ENCODE assay signal across 22 mouse cellular contexts in the genomic region with DNA sequence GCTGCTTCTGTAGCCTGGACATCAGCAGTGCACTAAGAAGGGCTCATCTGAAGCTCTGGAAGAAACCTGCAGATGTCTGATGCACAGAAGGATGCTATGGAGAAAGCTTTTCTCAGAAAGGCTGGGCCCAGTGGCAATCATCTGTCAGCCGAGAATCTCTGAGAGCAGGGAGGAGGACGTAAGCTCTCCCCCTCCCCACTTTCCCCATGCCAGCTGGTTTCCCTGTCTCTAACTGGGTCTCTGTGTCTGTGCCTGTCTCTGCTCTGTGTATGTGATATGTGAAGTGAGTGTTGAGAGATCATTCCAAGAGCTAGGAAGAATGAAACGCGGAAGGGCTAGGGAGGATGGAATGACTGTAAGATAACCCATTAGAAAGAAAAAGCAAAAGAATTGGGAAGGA.
A peak's percentile ranks its signal among the peaks of the same experiment; 100 is the strongest.
DNase-seq lines count a peak whose midpoint lies in the region; ATAC-seq lines count a peak whose summit lies in the region.
"Had no signal": no experiment of that assay in that cellular context is flagged by ENCODE, and none has a peak within 500 bp of the region (broad histone marks: within the 10 kb centered on the region; RNA-seq: fewer than 3 reads in every experiment).

No protein-coding gene starts in this region.

- H3K36me3 ChIP-seq in forebrain, embryonic 12.5 days (replicated peaks), result no peaks in the 10 kb centered on the region
- H3K36me3 ChIP-seq in forebrain, embryonic 10.5 days (replicated peaks), result no peaks in the 10 kb centered on the region
- no peaks in the 10 kb centered on the region for H3K36me3 ChIP-seq in midbrain, embryonic 13.5 days
- H3K36me3 ChIP-seq in midbrain, embryonic 10.5 days, result no peaks in the 10 kb centered on the region
- no peaks in the 10 kb centered on the region for H3K36me3 ChIP-seq in hindbrain, embryonic 13.5 days
- H3K36me3 ChIP-seq: embryonic facial prominence, embryonic 10.5 days; limb, embryonic 15.5 days had no signal

- no peak for DNase-seq in forebrain, embryonic 10.5 days (ENCODE audit: extremely low spot score, low spot score)
- no peak for DNase-seq in midbrain, embryonic 10.5 days (ENCODE audit: low spot score)
- DNase-seq in heart, postnatal 14 days, result no peak
- DNase-seq in spleen, postnatal 10 days (ENCODE audit: low spot score in 2 of 2), result no peak
- DNase-seq: adrenal gland, postnatal 10 days; cerebellum, adult 8-10 months; cerebellum, postnatal 36 days; gastrocnemius, postnatal 14 days; heart, adult 11 months; kidney, adult 18-20 months; kidney, postnatal 10 days; left cerebral cortex, postnatal 4 days; lung, embryonic 14.5 days; thymus, adult 2 months; thymus, postnatal 4 days had no signal

- no peak overlapping the region for H3K4me3 ChIP-seq in forebrain, embryonic 12.5 days (replicated peaks)
- H3K4me3 ChIP-seq in forebrain, embryonic 10.5 days, result no peak overlapping the region
- no peak overlapping the region for H3K4me3 ChIP-seq in midbrain, embryonic 13.5 days (replicated peaks)
- H3K4me3 ChIP-seq in midbrain, embryonic 10.5 days, result no peak overlapping the region
- H3K4me3 ChIP-seq in hindbrain, embryonic 13.5 days, result no peak overlapping the region
- H3K4me3 ChIP-seq: embryonic facial prominence, embryonic 10.5 days; limb, embryonic 15.5 days had no signal

- no peak overlapping the region for H3K4me2 ChIP-seq in forebrain, embryonic 12.5 days
- no peak overlapping the region for H3K4me2 ChIP-seq in midbrain, embryonic 13.5 days (replicated peaks)
- no peak overlapping the region for H3K4me2 ChIP-seq in hindbrain, embryonic 13.5 days
- H3K4me2 ChIP-seq: heart, embryonic 11.5 days; limb, embryonic 15.5 days; lung, embryonic 14.5 days had no signal

- peaks cover 19% of the 10 kb centered on the region for H3K4me1 ChIP-seq in forebrain, embryonic 12.5 days
- H3K4me1 ChIP-seq in forebrain, embryonic 10.5 days, result peaks cover 3% of the 10 kb centered on the region; the same call in 1 of the 2 replicates
- H3K4me1 ChIP-seq in midbrain, embryonic 13.5 days (replicated peaks), result peaks cover 17% of the 10 kb centered on the region
- no peaks in the 10 kb centered on the region for H3K4me1 ChIP-seq in midbrain, embryonic 10.5 days
- peaks cover 27% of the 10 kb centered on the region for H3K4me1 ChIP-seq in hindbrain, embryonic 13.5 days (replicated peaks)
- H3K4me1 ChIP-seq: embryonic facial prominence, embryonic 10.5 days; limb, embryonic 15.5 days had no signal

- H3K9me3 ChIP-seq in forebrain, embryonic 12.5 days, result no peaks in the 10 kb centered on the region
- no peaks in the 10 kb centered on the region for H3K9me3 ChIP-seq in forebrain, embryonic 10.5 days
- H3K9me3 ChIP-seq in midbrain, embryonic 13.5 days, result no peaks in the 10 kb centered on the region
- H3K9me3 ChIP-seq in midbrain, embryonic 10.5 days (replicated peaks), result no peaks in the 10 kb centered on the region
- H3K9me3 ChIP-seq in hindbrain, embryonic 13.5 days, result no peaks in the 10 kb centered on the region
- H3K9me3 ChIP-seq: embryonic facial prominence, embryonic 10.5 days; limb, embryonic 15.5 days had no signal

- no peak overlapping the region for H3K9ac ChIP-seq in forebrain, embryonic 12.5 days
- H3K9ac ChIP-seq in midbrain, embryonic 13.5 days (replicated peaks), result no peak overlapping the region
- H3K9ac ChIP-seq in hindbrain, embryonic 13.5 days, result no peak overlapping the region
- H3K9ac ChIP-seq: limb, embryonic 15.5 days; liver, embryonic 14.5 days; lung, embryonic 14.5 days had no signal

- ATAC-seq in forebrain, embryonic 12.5 days (ENCODE audit: low FRiP score), result no peak
- 0 out of 2 replicates have a peak, but pooled peaks have one; percentile 6 for ATAC-seq in midbrain, embryonic 13.5 days
- no peak for ATAC-seq in hindbrain, embryonic 13.5 days (ENCODE audit: low FRiP score)

- no peaks in the 10 kb centered on the region for H3K27me3 ChIP-seq in forebrain, embryonic 12.5 days
- H3K27me3 ChIP-seq in forebrain, embryonic 10.5 days (ENCODE audit: poor library complexity, severe bottlenecking), result no peaks in the 10 kb centered on the region
- H3K27me3 ChIP-seq in midbrain, embryonic 13.5 days, result 0 out of 2 replicates have a peak, but pooled peaks cover 3% of the 10 kb centered on the region
- no peaks in the 10 kb centered on the region for H3K27me3 ChIP-seq in midbrain, embryonic 10.5 days (ENCODE audit: low read depth, poor library complexity, severe bottlenecking)
- H3K27me3 ChIP-seq in hindbrain, embryonic 13.5 days, result no peaks in the 10 kb centered on the region
- H3K27me3 ChIP-seq: limb, embryonic 15.5 days had no signal

- 68% methylated on average over 4 of the region's 4 CpGs for WGBS in forebrain, embryonic 12.5 days
- WGBS in forebrain, embryonic 10.5 days, result 79% methylated on average over 4 of the region's 4 CpGs
- 61% methylated on average over 4 of the region's 4 CpGs for WGBS in midbrain, embryonic 13.5 days
- 85% methylated on average over 4 of the region's 4 CpGs for WGBS in midbrain, embryonic 10.5 days
- 59% methylated on average over 4 of the region's 4 CpGs for WGBS in hindbrain, embryonic 13.5 days

- intact Hi-C loops in heart, postnatal 14 days (cut with DNase I), result no loop called here

- H3K27ac ChIP-seq in forebrain, embryonic 12.5 days, result peak overlapping the region; percentile 46; the same call in 1 of the 2 replicates
- H3K27ac ChIP-seq in forebrain, embryonic 10.5 days, result no peak overlapping the region
- H3K27ac ChIP-seq in midbrain, embryonic 13.5 days, result no peak overlapping the region
- no peak overlapping the region for H3K27ac ChIP-seq in midbrain, embryonic 10.5 days (replicated peaks)
- peak overlapping the region; percentile 80 for H3K27ac ChIP-seq in hindbrain, embryonic 13.5 days
- H3K27ac ChIP-seq: embryonic facial prominence, embryonic 10.5 days; limb, embryonic 15.5 days; liver, embryonic 14.5 days had no signal

Comparison
In these comparisons a context has a peak if more than half of its experiments do, and no peak if none do; other contexts are left out.
1. H3K27ac ChIP-seq: peak in forebrain, embryonic 12.5 days (single experiment) and hindbrain, embryonic 13.5 days (single experiment); none in forebrain, embryonic 10.5 days (single experiment), midbrain, embryonic 13.5 days (single experiment) and midbrain, embryonic 10.5 days (single experiment).